Comparison of ENCODE assay signal across 28 mouse cellular contexts in genomic region chr1:170594575-170594974, GRCm38 (mm10). TPM values are rescaled to one million over a fixed set of nuclear protein-coding genes. Genes with fewer than 3 reads are reported as not detected.
"Had no signal": no experiment of that assay in that cellular context is flagged by ENCODE, and none has a peak within 500 bp of the region (broad histone marks: within the 10 kb centered on the region; RNA-seq: fewer than 3 reads in every experiment).

No protein-coding gene starts in this region.

- ATAC-seq: forebrain, embryonic 13.5 days; forebrain, embryonic 14.5 days; forebrain, embryonic 15.5 days; forebrain, embryonic 16.5 days; forebrain, postnatal 0 days had no signal

- H3K36me3 ChIP-seq: embryonic facial prominence, embryonic 10.5 days; embryonic facial prominence, embryonic 12.5 days; embryonic facial prominence, embryonic 13.5 days; embryonic facial prominence, embryonic 15.5 days; forebrain, embryonic 10.5 days; forebrain, embryonic 12.5 days; forebrain, embryonic 15.5 days had no signal

- H3K27ac ChIP-seq: embryonic facial prominence, embryonic 10.5 days; embryonic facial prominence, embryonic 12.5 days; embryonic facial prominence, embryonic 13.5 days; embryonic facial prominence, embryonic 15.5 days; forebrain, embryonic 10.5 days; forebrain, embryonic 12.5 days; forebrain, embryonic 13.5 days; forebrain, embryonic 15.5 days; gastrocnemius, adult 2 months; heart, adult 2 months had no signal

- DNase-seq: cerebellum, adult 2 months; cerebellum, adult 8-10 months; cerebellum, adult 9-10 months; cerebellum, adult 9-11 months; cerebellum, postnatal 10 days; cerebellum, postnatal 14 days; cerebellum, postnatal 25 days; cerebellum, postnatal 36 days; embryo, embryonic 11 days; forebrain, postnatal 0 days; gastrocnemius, adult 2 months; gastrocnemius, postnatal 10 days; gastrocnemius, postnatal 14 days; gastrocnemius, postnatal 25 days; gastrocnemius, postnatal 36 days; heart, adult 18-20 months; heart, adult 2 months had no signal

- H3K4me2 ChIP-seq: embryonic facial prominence, embryonic 12.5 days; embryonic facial prominence, embryonic 13.5 days; embryonic facial prominence, embryonic 15.5 days; forebrain, embryonic 12.5 days; forebrain, embryonic 13.5 days; forebrain, embryonic 15.5 days had no signal

- H3K9me3 ChIP-seq: embryonic facial prominence, embryonic 13.5 days; embryonic facial prominence, embryonic 15.5 days; forebrain, embryonic 15.5 days had no signal

- H3K4me3 ChIP-seq: embryonic facial prominence, embryonic 10.5 days; embryonic facial prominence, embryonic 12.5 days; embryonic facial prominence, embryonic 13.5 days; embryonic facial prominence, embryonic 15.5 days; erythroblast, embryonic 14.5 days; forebrain, embryonic 10.5 days; forebrain, embryonic 12.5 days; forebrain, embryonic 13.5 days; forebrain, embryonic 15.5 days; gastrocnemius, adult 2 months; heart, adult 2 months had no signal

- H3K4me1 ChIP-seq: embryonic facial prominence, embryonic 10.5 days; embryonic facial prominence, embryonic 12.5 days; embryonic facial prominence, embryonic 13.5 days; embryonic facial prominence, embryonic 15.5 days; forebrain, embryonic 12.5 days; forebrain, embryonic 13.5 days; forebrain, embryonic 15.5 days had no signal

- H3K27me3 ChIP-seq: embryonic facial prominence, embryonic 12.5 days; embryonic facial prominence, embryonic 15.5 days; forebrain, embryonic 13.5 days; forebrain, embryonic 15.5 days had no signal

- H3K9ac ChIP-seq: embryonic facial prominence, embryonic 12.5 days; embryonic facial prominence, embryonic 13.5 days; embryonic facial prominence, embryonic 15.5 days; forebrain, embryonic 12.5 days; forebrain, embryonic 13.5 days; forebrain, embryonic 15.5 days; forebrain, postnatal 0 days had no signal

RNA-seq across cellular contexts. Expression of gene Olfml2b, which starts 49.8 kb away (rescaled TPM):
- polyA plus RNA-seq: erythroblast, embryonic 14.5 days had no signal
